Mouse (Mus musculus) limb, embryonic 14.5 days (tissue): ENCODE measurements around the gene Armh1. TPM values are rescaled to one million over a fixed set of nuclear protein-coding genes. Genes with fewer than 3 reads are reported as not detected.
A peak's percentile ranks its signal among the peaks of the same experiment; 100 is the strongest.

Experiments used
- ATAC-seq: fragments of 200-750 bp; cut with Nextera tagmentation; 2 replicates; pipeline ENCODE4 v1.8.0; 2017; ENCODE audit warnings: low read depth, moderate number of reproducible peaks, moderate TSS enrichment; ENCODE audit not compliant: low FRiP score
- DNase-seq: peaks from one replicate; pipeline ENCODE4 v3.0.0-alpha.2; 2015; ENCODE audit warnings: low spot score
- H3K27ac ChIP-seq: fragments of 300-500 bp; sonication (generic); replicated peaks from 2 replicates; pipeline ENCODE4 v1.5.1; 2014; ENCODE audit warnings: low read depth, mild to moderate bottlenecking, low read length, moderate library complexity, mixed read lengths
- H3K27me3 ChIP-seq: fragments of 300-500 bp; sonication (generic); 2 replicates; pipeline ENCODE4 v1.6.1; 2014; ENCODE audit warnings: low read length, mixed read lengths; ENCODE audit not compliant: control insufficient read depth, insufficient read depth
- H3K36me3 ChIP-seq: fragments of 300-500 bp; sonication (generic); 2 replicates; pipeline ENCODE4 v1.6.1; 2014; ENCODE audit warnings: mild to moderate bottlenecking, low read length, moderate library complexity, mixed read lengths; ENCODE audit not compliant: control insufficient read depth, insufficient read depth
- H3K4me1 ChIP-seq: fragments of 300-500 bp; sonication (generic); 2 replicates; pipeline ENCODE4 v1.6.1; 2014; ENCODE audit warnings: antibody characterized with exemption, low read length, mixed read lengths; ENCODE audit not compliant: control insufficient read depth, insufficient read depth
- H3K4me2 ChIP-seq: fragments of 300-500 bp; sonication (generic); replicated peaks from 2 replicates; pipeline ENCODE4 v1.6.1; 2014; ENCODE audit warnings: low read depth, mild to moderate bottlenecking, low read length, moderate library complexity; ENCODE audit not compliant: severe bottlenecking
- H3K4me3 ChIP-seq: fragments of 300-500 bp; sonication (generic); replicated peaks from 2 replicates; pipeline ENCODE4 v1.5.1; 2014; ENCODE audit warnings: low read length
- H3K9ac ChIP-seq: fragments of 300-500 bp; sonication (generic); 2 replicates; pipeline ENCODE4 v1.6.1; 2014; ENCODE audit warnings: mild to moderate bottlenecking, low read depth, low read length, moderate library complexity; ENCODE audit not compliant: severe bottlenecking
- H3K9me3 ChIP-seq: fragments of 300-500 bp; sonication (generic); 2 replicates; pipeline ENCODE4 v1.6.1; 2016; ENCODE audit warnings: low read length; ENCODE audit not compliant: control insufficient read depth
- POLR2A ChIP-seq: fragments of 200-500 bp; IDR thresholded peaks from 2 replicates; pipeline ENCODE4 v1.8.0; 2012; ENCODE audit warnings: inconsistent platforms, mild to moderate bottlenecking, moderate library complexity, borderline replicate concordance; ENCODE audit not compliant: insufficient read depth, insufficient read length; ENCODE audit errors: extremely low read depth
- WGBS: fragments of 180-500 bp; shearing (Covaris S2); extraction: QIAGEN DNeasy Blood & Tissue Kit; methylation state at CpG from one replicate; pipeline ENCODE4 v1.1.7; 2014; 5-methylcytosine and 5-hydroxymethylcytosine counted together
- polyA plus RNA-seq, 2 experiments: library from polyadenylated mRNA; depleted of rRNA in 1 of 2; stranded (reverse) in 1 of 2; unstranded in 1 of 2; fragments of >200 nt; fragmentation: Nextera tagmentation in 1 of 2; extraction: Ambion mirVana in 1 of 2; gene quantifications; 2 replicates each; pipeline versions ENCODE4 v1.2.1 to v1.2.3; 2012 to 2014

The Armh1 gene
- polyA plus RNA-seq, 2 experiments: 0.40 to 1.4 TPM

- 2% methylated on average over 42 of the region's 42 CpGs for WGBS
- DNase-seq (peak; percentile 95), ATAC-seq (peak; percentile 98)
- no peak for TF ChIP-seq POLR2A
- Histone ChIP-seq H3K27me3 (no peaks in the 10 kb centered on the region), H3K27ac (0 out of 2 replicates have a peak within 1 kb of the TSS, but pooled peaks have one; percentile 34), H3K9me3 (no peaks in the 10 kb centered on the region), H3K4me1 (peaks cover 4% of the 10 kb centered on the region), H3K9ac (peak within 1 kb of the TSS; percentile 57), H3K4me2 (peak within 1 kb of the TSS; percentile 73), H3K4me3 (peak within 1 kb of the TSS; percentile 63), H3K36me3 (peaks cover 27% of the 10 kb centered on the region)
Measured at GRCm38 (mm10) chr4:117181863-117182758, 69.8 kb downstream of the Armh1 start, which contains the start of gene Kif2c. Kif2c (minus strand) TSS chr4:117182639.

- Histone ChIP-seq H3K4me3 (no peak overlapping the region), H3K36me3 (peaks cover 88% of the 10 kb centered on the region), H3K27me3 (no peaks in the 10 kb centered on the region), H3K4me2 (no peak overlapping the region), H3K4me1 (no peaks in the 10 kb centered on the region), H3K27ac (no peak overlapping the region), H3K9ac (no peak overlapping the region), H3K9me3 (no peaks in the 10 kb centered on the region)
- no peak for TF ChIP-seq POLR2A
- no peak for DNase-seq
- WGBS: 94% methylated on average over 5 of the region's 5 CpGs
- no peak for ATAC-seq
Measured at GRCm38 (mm10) chr4:117169936-117170335, 82.0 kb downstream of the Armh1 start.

Other genes starting within 250 kb of the Armh1 start
- gene Eif2b3, start 232.7 kb downstream of the Armh1 start, polyA plus RNA-seq (2012; rRNA removed): 20.7 and 30.0 TPM in 2 replicates
- gene Eif2b3, start 232.7 kb downstream of the Armh1 start, polyA plus RNA-seq (2014; fragmentation: Nextera tagmentation; extraction: Ambion mirVana): 45.0 and 48.2 TPM in 2 replicates
- gene Ptch2, start 156.1 kb downstream of the Armh1 start, polyA plus RNA-seq (2012; rRNA removed): 24.0 and 37.5 TPM in 2 replicates
- 11.2 and 11.4 TPM in 2 replicates for gene Ptch2, start 156.1 kb downstream of the Armh1 start, polyA plus RNA-seq (2014; fragmentation: Nextera tagmentation; extraction: Ambion mirVana)
- gene Btbd19, start 126.4 kb downstream of the Armh1 start, polyA plus RNA-seq (2012; rRNA removed): 16.0 and 23.0 TPM in 2 replicates
- gene Btbd19, start 126.4 kb downstream of the Armh1 start, polyA plus RNA-seq (2014; fragmentation: Nextera tagmentation; extraction: Ambion mirVana): 5.0 and 6.2 TPM in 2 replicates
- 0.10 and 0.14 TPM in 2 replicates for gene Tctex1d4, start 125.3 kb downstream of the Armh1 start, polyA plus RNA-seq (2012; rRNA removed)
- gene Tctex1d4, start 125.3 kb downstream of the Armh1 start, polyA plus RNA-seq (2014; fragmentation: Nextera tagmentation; extraction: Ambion mirVana): not detected in 2 replicates
- gene Plk3, start 118.2 kb downstream of the Armh1 start, polyA plus RNA-seq (2012; rRNA removed): 7.3 and 8.9 TPM in 2 replicates
- gene Plk3, start 118.2 kb downstream of the Armh1 start, polyA plus RNA-seq (2014; fragmentation: Nextera tagmentation; extraction: Ambion mirVana): 4.7 and 5.8 TPM in 2 replicates
- gene Rps8, start 95.9 kb downstream of the Armh1 start, polyA plus RNA-seq (2012; rRNA removed): 1,144 and 1,706 TPM in 2 replicates
- 1,276 and 1,329 TPM in 2 replicates for gene Rps8, start 95.9 kb downstream of the Armh1 start, polyA plus RNA-seq (2014; fragmentation: Nextera tagmentation; extraction: Ambion mirVana)
- gene Kif2c, start 69.5 kb downstream of the Armh1 start, polyA plus RNA-seq (2012; rRNA removed): 30.4 and 36.9 TPM in 2 replicates
- gene Kif2c, start 69.5 kb downstream of the Armh1 start, polyA plus RNA-seq (2014; fragmentation: Nextera tagmentation; extraction: Ambion mirVana): 43.3 and 50.9 TPM in 2 replicates
- gene Tmem53, start 174 bp downstream of the Armh1 start, polyA plus RNA-seq (2012; rRNA removed): 7.7 and 11.2 TPM in 2 replicates
- gene Tmem53, start 174 bp downstream of the Armh1 start, polyA plus RNA-seq (2014; fragmentation: Nextera tagmentation; extraction: Ambion mirVana): 10.5 and 12.0 TPM in 2 replicates
- gene Rnf220, start 244.9 kb upstream of the Armh1 start, polyA plus RNA-seq (2012; rRNA removed): 126 and 139 TPM in 2 replicates
- gene Rnf220, start 244.9 kb upstream of the Armh1 start, polyA plus RNA-seq (2014; fragmentation: Nextera tagmentation; extraction: Ambion mirVana): 72.8 and 76.9 TPM in 2 replicates